Mouse (Mus musculus): ENCODE results near the gene Srcin1. TPM values are rescaled to one million over a fixed set of nuclear protein-coding genes. Genes with fewer than 3 reads are reported as not detected.

Srcin1 gene
- polyA plus RNA-seq, 1 experiment: 0.18 TPM

- Histone ChIP-seq H3K27ac (ENCODE audit: insufficient read depth, low read length) (no peak overlapping the region), H3K4me3 (ENCODE audit: insufficient read depth, low read length) (no peak overlapping the region), H3K4me1 (ENCODE audit: control insufficient read depth, insufficient read depth, low read length) (no peaks in the 10 kb centered on the region)
- no peak for TF ChIP-seq POLR2A (IDR thresholded peaks at IDR 0.05; ENCODE audit: low read depth, low read length)
- TF ChIP-seq CTCF (IDR thresholded peaks at IDR 0.05; ENCODE audit: borderline replicate concordance, insufficient read depth, low read length): no peak
Observed at GRCm38 (mm10) chr11:97463991-97464390, 112.0 kb downstream of the Srcin1 start.

- Histone ChIP-seq H3K4me1 (ENCODE audit: control insufficient read depth, insufficient read depth, low read length) (no peaks in the 10 kb centered on the region), H3K27ac (ENCODE audit: insufficient read depth, low read length) (no peak overlapping the region), H3K4me3 (ENCODE audit: insufficient read depth, low read length) (no peak overlapping the region)
- no peak for TF ChIP-seq CTCF (IDR thresholded peaks at IDR 0.05; ENCODE audit: borderline replicate concordance, insufficient read depth, low read length)
- no peak for TF ChIP-seq POLR2A (IDR thresholded peaks at IDR 0.05; ENCODE audit: low read depth, low read length)
Observed at GRCm38 (mm10) chr11:97463166-97463565, 112.8 kb downstream of the Srcin1 start.

GRCm38 (mm10) chr11:97462538-97462937 lies 113.4 kb downstream of the Srcin1 start:
- TF ChIP-seq CTCF (IDR thresholded peaks at IDR 0.05; ENCODE audit: borderline replicate concordance, insufficient read depth, low read length) (no peak), POLR2A (IDR thresholded peaks at IDR 0.05; ENCODE audit: low read depth, low read length) (no peak)
- Histone ChIP-seq H3K4me3 (ENCODE audit: insufficient read depth, low read length) (no peak overlapping the region), H3K4me1 (ENCODE audit: control insufficient read depth, insufficient read depth, low read length) (no peaks in the 10 kb centered on the region), H3K27ac (ENCODE audit: insufficient read depth, low read length) (no peak overlapping the region)

- TF ChIP-seq CTCF (IDR thresholded peaks at IDR 0.05; ENCODE audit: borderline replicate concordance, insufficient read depth, low read length) (no peak), POLR2A (IDR thresholded peaks at IDR 0.05; ENCODE audit: low read depth, low read length) (no peak)
- Histone ChIP-seq H3K4me1 (ENCODE audit: control insufficient read depth, insufficient read depth, low read length) (no peaks in the 10 kb centered on the region), H3K27ac (ENCODE audit: insufficient read depth, low read length) (no peak overlapping the region), H3K4me3 (ENCODE audit: insufficient read depth, low read length) (no peak overlapping the region)
Observed at GRCm38 (mm10) chr11:97461307-97461820, 114.6 kb downstream of the Srcin1 start.

Other genes starting within 250 kb of the Srcin1 start
- gene Gpr179, start 224.1 kb downstream of the Srcin1 start, polyA plus RNA-seq (2011; ENCODE audit: insufficient read length, low read depth, missing spikeins): not detected in 2 replicates
- 10.0 and 10.6 TPM in 2 replicates for gene Socs7, start 213.6 kb downstream of the Srcin1 start, polyA plus RNA-seq (2011; ENCODE audit: insufficient read length, low read depth, missing spikeins)
- 49.2 and 55.7 TPM in 2 replicates for gene Arhgap23, start 160.7 kb downstream of the Srcin1 start, polyA plus RNA-seq (2011; ENCODE audit: insufficient read length, low read depth, missing spikeins)
- not detected in 2 replicates for gene 4933428G20Rik, start 75.8 kb downstream of the Srcin1 start, polyA plus RNA-seq (2011; ENCODE audit: insufficient read length, low read depth, missing spikeins)
- gene Epop, start 53.5 kb upstream of the Srcin1 start, polyA plus RNA-seq (2011; ENCODE audit: insufficient read length, low read depth, missing spikeins): 1.4 and 2.1 TPM in 2 replicates
- gene Mllt6, start 87.2 kb upstream of the Srcin1 start, polyA plus RNA-seq (2011; ENCODE audit: insufficient read length, low read depth, missing spikeins): 16.2 and 18.0 TPM in 2 replicates
- 39.9 and 42.5 TPM in 2 replicates for gene Cisd3, start 109.6 kb upstream of the Srcin1 start, polyA plus RNA-seq (2011; ENCODE audit: insufficient read length, low read depth, missing spikeins)
- gene Pcgf2, start 124.3 kb upstream of the Srcin1 start, polyA plus RNA-seq (2011; ENCODE audit: insufficient read length, low read depth, missing spikeins): 42.3 and 54.0 TPM in 2 replicates
- 229 and 259 TPM in 2 replicates for gene Psmb3, start 127.2 kb upstream of the Srcin1 start, polyA plus RNA-seq (2011; ENCODE audit: insufficient read length, low read depth, missing spikeins)
- gene Pip4k2b, start 168.5 kb upstream of the Srcin1 start, polyA plus RNA-seq (2011; ENCODE audit: insufficient read length, low read depth, missing spikeins): 40.7 and 42.6 TPM in 2 replicates
- 14.0 and 16.4 TPM in 2 replicates for gene Cwc25, start 190.4 kb upstream of the Srcin1 start, polyA plus RNA-seq (2011; ENCODE audit: insufficient read length, low read depth, missing spikeins)
- gene 1700001P01Rik, start 199.7 kb upstream of the Srcin1 start, polyA plus RNA-seq (2011; ENCODE audit: insufficient read length, low read depth, missing spikeins): not detected in 2 replicates
- 548 and 603 TPM in 2 replicates for gene Rpl23, start 206.3 kb upstream of the Srcin1 start, polyA plus RNA-seq (2011; ENCODE audit: insufficient read length, low read depth, missing spikeins)
- 243 and 284 TPM in 2 replicates for gene Lasp1, start 222.8 kb upstream of the Srcin1 start, polyA plus RNA-seq (2011; ENCODE audit: insufficient read length, low read depth, missing spikeins)

Data from embryonic fibroblast, embryonic 13.5 days (primary cell).